In the genomic region with DNA sequence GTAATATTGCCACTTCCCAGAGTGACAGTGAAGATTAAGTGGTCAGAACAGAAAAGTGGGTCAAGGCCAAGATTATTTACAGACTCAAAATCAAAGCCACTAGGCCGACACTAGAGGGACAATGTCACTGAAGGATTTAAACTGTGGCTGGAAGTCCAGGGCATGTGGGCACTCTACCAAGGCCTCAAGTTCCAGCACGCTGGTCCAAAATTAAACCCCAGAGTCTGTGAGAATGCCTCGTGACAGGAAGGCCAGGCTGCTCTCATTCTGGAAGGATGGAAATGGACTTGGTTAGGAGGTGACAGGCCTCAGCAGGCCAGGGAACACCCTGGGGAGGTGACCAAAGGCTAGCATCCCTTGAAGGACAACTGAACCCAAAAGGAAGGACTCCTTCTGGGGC, we compare ENCODE assay signal across 24 mouse cellular contexts. TPM values are rescaled to one million over a fixed set of nuclear protein-coding genes. Genes with fewer than 3 reads are reported as not detected.
DNase-seq lines count a peak whose midpoint lies in the region; ATAC-seq lines count a peak whose summit lies in the region.
"Had no signal": no experiment of that assay in that cellular context is flagged by ENCODE, and none has a peak within 500 bp of the region (broad histone marks: within the 10 kb centered on the region; RNA-seq: fewer than 3 reads in every experiment).

No protein-coding gene starts in this region.

- peak; percentile 54 to 61 for DNase-seq in gastrocnemius, adult 8-10 months (ENCODE audit: low spot score in 2 of 2)
- DNase-seq in gastrocnemius, postnatal 10 days: no peak
- peak; percentile 57 for DNase-seq in heart, adult 8-10 months (ENCODE audit: low spot score)
- peak; percentile 50 to 60 for DNase-seq in heart, postnatal 10 days
- peak; percentile 64 for DNase-seq in skeletal muscle tissue, adult 2 months (ENCODE audit: low read depth, low spot score)
- no peak for DNase-seq in forebrain, embryonic 14.5 days (ENCODE audit: low spot score)
- DNase-seq: adrenal gland, adult 8-10 months; cerebellum, adult 18-20 months; cerebellum, adult 9-11 months; cerebellum, postnatal 36 days; forebrain, postnatal 0 days; kidney, adult 11 months; kidney, adult 9 months; kidney, postnatal 10 days had no signal

- intact Hi-C loops in heart, postnatal 10 days (cut with DNase I): no loop called here

- 67% methylated on average over 3 of the region's 3 CpGs for WGBS in heart, embryonic 11.5 days (ENCODE audit: insufficient replicate concordance)
- 76% methylated on average over 3 of the region's 3 CpGs for WGBS in forebrain, embryonic 14.5 days

- ATAC-seq in heart, embryonic 11.5 days (replicated peaks; ENCODE audit: insufficient number of reproducible peaks, low FRiP score, low TSS enrichment): no peak
- no peak for ATAC-seq in forebrain, embryonic 14.5 days
- ATAC-seq: forebrain, postnatal 0 days; hindbrain, postnatal 0 days had no signal

- no peak overlapping the region for H3K9ac ChIP-seq in heart, embryonic 11.5 days (ENCODE audit: low read depth, low read length)
- no peak overlapping the region for H3K9ac ChIP-seq in forebrain, embryonic 14.5 days (ENCODE audit: low read length)
- H3K9ac ChIP-seq: embryonic facial prominence, embryonic 13.5 days; forebrain, embryonic 12.5 days; forebrain, postnatal 0 days; hindbrain, embryonic 13.5 days had no signal

- H3K9me3 ChIP-seq in heart, embryonic 11.5 days (replicated peaks; ENCODE audit: control insufficient read depth, low read length): no peaks in the 10 kb centered on the region
- no peaks in the 10 kb centered on the region for H3K9me3 ChIP-seq in forebrain, embryonic 14.5 days (replicated peaks; ENCODE audit: control insufficient read depth, low read length)
- H3K9me3 ChIP-seq: embryonic facial prominence, embryonic 13.5 days; forebrain, embryonic 12.5 days; G1E; hindbrain, embryonic 13.5 days had no signal

- no peaks in the 10 kb centered on the region for H3K4me1 ChIP-seq in heart, embryonic 11.5 days (ENCODE audit: control insufficient read depth, insufficient read depth, low read length)
- no peaks in the 10 kb centered on the region for H3K4me1 ChIP-seq in forebrain, embryonic 14.5 days (ENCODE audit: control insufficient read depth, insufficient read depth, low read length)
- H3K4me1 ChIP-seq: forebrain, embryonic 12.5 days; hindbrain, embryonic 13.5 days had no signal

- H3K27ac ChIP-seq in heart, embryonic 11.5 days (ENCODE audit: low read depth, low read length): no peak overlapping the region
- no peak overlapping the region for H3K27ac ChIP-seq in forebrain, embryonic 14.5 days (ENCODE audit: low read depth, low read length)
- H3K27ac ChIP-seq: embryonic facial prominence, embryonic 13.5 days; forebrain, embryonic 12.5 days; hindbrain, embryonic 13.5 days; hindbrain, postnatal 0 days had no signal

- peaks cover 3% of the 10 kb centered on the region; the same call in 1 of the 2 replicates for H3K27me3 ChIP-seq in heart, embryonic 11.5 days (ENCODE audit: control insufficient read depth, insufficient read depth, low read length)
- H3K27me3 ChIP-seq in forebrain, embryonic 14.5 days (replicated peaks; ENCODE audit: control insufficient read depth, insufficient read depth, low read length): no peaks in the 10 kb centered on the region
- H3K27me3 ChIP-seq: embryonic facial prominence, embryonic 13.5 days; forebrain, embryonic 12.5 days; hindbrain, embryonic 13.5 days had no signal

- no peak overlapping the region for H3K4me3 ChIP-seq in heart, embryonic 11.5 days (ENCODE audit: low read depth, low read length)
- H3K4me3 ChIP-seq in forebrain, embryonic 14.5 days (ENCODE audit: low read depth, low read length): no peak overlapping the region
- H3K4me3 ChIP-seq: embryonic facial prominence, embryonic 13.5 days; forebrain, embryonic 12.5 days; hindbrain, embryonic 13.5 days had no signal

- no peaks in the 10 kb centered on the region for H3K36me3 ChIP-seq in heart, embryonic 11.5 days (ENCODE audit: control insufficient read depth, insufficient read depth, low read length)
- no peaks in the 10 kb centered on the region for H3K36me3 ChIP-seq in forebrain, embryonic 14.5 days (ENCODE audit: control insufficient read depth, insufficient read depth, low read length)
- H3K36me3 ChIP-seq: embryonic facial prominence, embryonic 13.5 days; forebrain, embryonic 12.5 days; G1E; hindbrain, embryonic 13.5 days had no signal

- no peak overlapping the region for H3K4me2 ChIP-seq in heart, embryonic 11.5 days
- H3K4me2 ChIP-seq in forebrain, embryonic 14.5 days (ENCODE audit: low read length): no peak overlapping the region
- H3K4me2 ChIP-seq: embryonic facial prominence, embryonic 13.5 days; forebrain, embryonic 12.5 days; hindbrain, embryonic 13.5 days had no signal

RNA-seq across cellular contexts. Expression of a gene that starts 33.4 kb away (rescaled TPM):
- total RNA-seq in gastrocnemius, adult 8-10 months (2022): under 1 TPM; 0.11 to 0.27 (median 0.18) TPM
- under 1 TPM; 0.78 to 0.81 TPM for total RNA-seq in gastrocnemius, postnatal 10 days (2021)
- 1 to 10 TPM in 1 of 4 experiments, under 1 TPM in 3; 0.75 to 1.2 (median 0.97) TPM for total RNA-seq in heart, adult 8-10 months (2022)
- polyA plus RNA-seq in heart, embryonic 11.5 days (2014; fragmentation: Nextera tagmentation; extraction: Ambion mirVana): 0.17 and 0.54 TPM in 2 replicates
- total RNA-seq in heart, postnatal 10 days (2021): under 1 TPM; 0.10 to 0.12 TPM
- polyA plus RNA-seq in forebrain, embryonic 14.5 days (2014; fragmentation: Nextera tagmentation; extraction: Ambion mirVana): 0.50 and 0.78 TPM in 2 replicates
- total RNA-seq: hematopoietic stem cell, adult 5-6 weeks had no signal
- polyA plus RNA-seq: G1E had no signal

RNA-seq across cellular contexts. Expression of a gene that starts 48.4 kb away (rescaled TPM):
- not detected for total RNA-seq in gastrocnemius, adult 8-10 months (2022)
- total RNA-seq in gastrocnemius, postnatal 10 days (2021): not detected
- not detected for total RNA-seq in heart, adult 8-10 months (2022)
- polyA plus RNA-seq in heart, embryonic 11.5 days (2014; fragmentation: Nextera tagmentation; extraction: Ambion mirVana): not detected in 2 replicates
- not detected for total RNA-seq in heart, postnatal 10 days (2021)
- polyA plus RNA-seq in forebrain, embryonic 14.5 days (2014; fragmentation: Nextera tagmentation; extraction: Ambion mirVana): not detected in 2 replicates
- total RNA-seq: adrenal gland, adult 8-10 months; forebrain, postnatal 0 days; G1E; gastrocnemius, postnatal 36 days; hematopoietic stem cell, adult 5-6 weeks; hindbrain, postnatal 0 days had no signal
- polyA plus RNA-seq: embryonic facial prominence, embryonic 13.5 days; forebrain, embryonic 12.5 days; forebrain, postnatal 0 days; G1E; heart, embryonic 14.5 days; hindbrain, embryonic 13.5 days; hindbrain, postnatal 0 days; intestine, embryonic 14.5 days had no signal

Comparison
In these comparisons a context has a peak if more than half of its experiments do, and no peak if none do; other contexts are left out.
1. DNase-seq: peak in gastrocnemius, adult 8-10 months (2 of 2), heart, adult 8-10 months (single experiment), heart, postnatal 10 days (2 of 2) and skeletal muscle tissue, adult 2 months (single experiment); none in gastrocnemius, postnatal 10 days (single experiment) and forebrain, embryonic 14.5 days (single experiment).